Mouse (Mus musculus) kidney, embryonic 15.5 days (tissue): Measurements from ENCODE around the gene Klf8. TPM values are rescaled to one million over a fixed set of nuclear protein-coding genes. Genes with fewer than 3 reads are reported as not detected.

Experiments
- polyA plus RNA-seq: library from polyadenylated mRNA; unstranded; fragments of >200 nt; fragmentation: Nextera tagmentation; extraction: Ambion mirVana; gene quantifications from 2 replicates; pipeline ENCODE4 v1.2.1, GENCODE M21; 2015

Klf8 gene
- polyA plus RNA-seq, 1 experiment from 2014 or later: 0.56 TPM

Other genes with a start within 250 kb of the Klf8 start
- 0.95 and 1.2 TPM in 2 replicates for gene Usp51, start 231.0 kb upstream of the Klf8 start, polyA plus RNA-seq
- 51.9 and 52.6 TPM in 2 replicates for gene Mageh1, start 199.9 kb upstream of the Klf8 start, polyA plus RNA-seq
- gene Foxr2, start 118.7 kb upstream of the Klf8 start, polyA plus RNA-seq: not detected in 2 replicates
- gene Rragb, start 97.5 kb upstream of the Klf8 start, polyA plus RNA-seq: 2.2 and 2.8 TPM in 2 replicates